Mouse (Mus musculus): ENCODE results near the gene Tbl1x.

Gene Tbl1x

DNA sequence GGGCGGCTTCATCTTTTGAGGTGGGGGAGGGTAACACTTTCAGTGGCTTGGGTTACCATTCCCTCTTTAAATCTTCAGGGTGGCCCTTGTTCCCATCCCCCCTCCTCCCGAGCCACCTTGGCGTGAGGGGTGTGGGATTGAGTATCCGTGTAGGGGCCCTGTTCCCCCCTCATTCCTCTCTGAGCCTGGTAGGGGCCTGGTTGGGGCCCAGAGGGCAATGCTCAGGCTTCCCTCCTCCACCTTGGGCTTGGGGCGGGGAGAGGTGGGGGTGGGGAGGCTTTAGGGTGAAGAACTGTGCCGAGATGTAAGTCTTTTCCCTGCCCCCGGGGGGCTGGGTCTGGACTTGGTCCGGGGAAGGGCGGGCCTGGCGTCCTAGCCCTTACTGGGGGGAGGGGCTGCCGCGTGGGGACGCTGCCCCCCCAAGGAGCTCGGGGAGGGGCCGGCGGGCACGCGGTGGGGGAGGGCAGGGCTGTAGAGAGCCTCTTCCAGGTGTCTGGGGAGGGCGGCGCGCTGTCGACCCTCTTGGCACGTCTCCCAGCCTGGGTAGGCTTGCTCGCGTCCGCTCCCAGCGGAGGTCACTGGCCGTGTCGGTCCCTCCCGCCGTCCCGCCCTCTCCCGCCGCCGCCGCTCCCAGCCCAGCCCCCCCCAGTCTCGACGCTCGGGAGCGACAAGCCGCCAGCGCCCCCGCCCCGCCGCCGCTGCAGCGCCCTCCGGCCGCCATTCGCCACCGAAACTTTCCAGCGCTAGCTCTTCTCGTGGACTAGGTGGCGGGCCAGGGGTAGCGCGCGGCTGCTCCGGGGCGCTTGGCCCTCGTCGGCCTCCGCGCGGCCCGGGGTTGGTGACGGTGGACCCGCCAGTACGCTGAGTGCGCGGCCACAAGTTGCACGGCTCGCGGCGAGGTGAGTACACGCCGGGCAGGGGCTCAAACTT is at the start of gene Tbl1x:
Gene Tbl1x, plus strand, starts transcription at position 643 of the 930 bp plus-strand sequence.
- ATAC-seq (ENCODE audit: insufficient number of reproducible peaks, low FRiP score, low TSS enrichment) = 0 out of 2 replicates have a peak, but pooled peaks have one; percentile 41

DNA sequence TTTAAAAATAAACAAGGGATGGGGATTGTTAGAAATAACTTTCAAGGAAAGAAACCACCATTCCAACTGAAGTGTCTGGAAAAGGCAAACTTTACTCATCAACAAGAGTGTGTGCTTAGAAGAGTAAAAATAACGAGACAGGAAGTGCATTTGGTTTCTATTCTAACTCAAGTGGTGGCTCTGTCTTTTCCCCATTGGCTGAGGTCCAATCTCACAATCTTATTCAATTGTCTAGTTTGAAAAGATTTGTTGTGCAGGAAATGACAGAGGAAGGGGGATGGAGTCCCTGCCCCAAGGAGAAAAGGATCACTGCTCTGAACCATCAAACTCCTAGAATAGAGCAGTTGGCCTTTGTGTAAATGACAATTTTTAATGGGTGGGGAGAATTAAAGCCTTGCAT is 41.6 kb upstream of the Tbl1x start:
- no peak for ATAC-seq (ENCODE audit: insufficient number of reproducible peaks, low FRiP score, low TSS enrichment)

DNA sequence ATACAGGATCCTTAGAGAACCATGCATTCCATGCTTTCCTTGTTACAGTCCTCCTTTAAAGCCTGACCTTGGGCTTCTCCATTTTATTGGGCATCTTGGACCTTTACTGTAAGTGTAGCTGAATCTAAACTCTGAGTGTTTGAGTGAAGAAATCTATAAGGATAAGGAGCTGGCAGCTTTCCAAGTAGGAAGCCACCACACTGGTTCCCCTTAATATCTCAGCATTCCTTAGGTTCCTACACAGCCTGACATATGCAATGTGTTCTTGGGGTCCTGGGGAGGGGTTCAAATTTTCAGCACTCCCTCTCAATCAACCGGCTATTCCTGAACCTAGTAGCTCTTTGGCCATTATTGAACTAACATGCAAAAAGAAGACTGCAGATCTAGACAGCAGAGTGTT is 38.0 kb upstream of the Tbl1x start:
- no peak for ATAC-seq (ENCODE audit: insufficient number of reproducible peaks, low FRiP score, low TSS enrichment)

DNA sequence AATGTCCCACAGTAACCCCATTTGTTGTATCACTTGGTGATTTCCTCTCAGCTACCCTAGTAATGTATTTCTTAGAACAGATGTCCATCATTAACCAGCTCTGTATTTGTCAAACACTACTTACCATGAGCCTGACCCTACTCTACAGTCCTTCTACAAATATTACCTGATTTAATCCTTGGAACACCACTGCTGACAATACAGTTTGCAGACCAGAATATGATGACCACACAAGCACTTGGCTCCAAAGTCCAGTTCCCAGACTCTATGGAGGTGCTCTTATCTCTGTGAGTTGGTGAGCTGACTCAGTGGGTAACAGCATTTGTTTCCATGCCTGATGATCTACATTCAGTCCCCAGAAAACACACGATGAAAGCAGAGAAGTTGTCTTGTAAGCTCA is 37.3 kb upstream of the Tbl1x start:
- no peak for ATAC-seq (ENCODE audit: insufficient number of reproducible peaks, low FRiP score, low TSS enrichment)

DNA sequence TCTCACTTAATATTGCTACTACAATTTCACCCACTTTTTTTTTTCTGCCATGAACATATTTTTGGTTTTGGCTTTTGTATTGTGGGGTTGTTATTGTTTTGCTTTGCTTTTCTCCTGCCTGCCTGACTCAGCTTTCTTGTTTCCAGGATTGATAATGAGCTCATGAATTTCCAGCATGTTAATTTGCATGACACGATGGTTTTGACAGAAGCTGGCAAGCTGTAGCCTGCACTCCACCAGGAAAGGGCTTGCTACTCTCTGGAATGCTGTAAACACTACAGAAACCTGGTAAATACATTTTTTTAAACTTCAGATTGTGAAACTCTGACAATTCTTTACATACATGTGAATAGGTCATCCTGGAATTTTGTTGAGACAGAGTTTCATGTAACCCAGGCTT is 36.3 kb upstream of the Tbl1x start:
- no peak for ATAC-seq (ENCODE audit: insufficient number of reproducible peaks, low FRiP score, low TSS enrichment)

DNA sequence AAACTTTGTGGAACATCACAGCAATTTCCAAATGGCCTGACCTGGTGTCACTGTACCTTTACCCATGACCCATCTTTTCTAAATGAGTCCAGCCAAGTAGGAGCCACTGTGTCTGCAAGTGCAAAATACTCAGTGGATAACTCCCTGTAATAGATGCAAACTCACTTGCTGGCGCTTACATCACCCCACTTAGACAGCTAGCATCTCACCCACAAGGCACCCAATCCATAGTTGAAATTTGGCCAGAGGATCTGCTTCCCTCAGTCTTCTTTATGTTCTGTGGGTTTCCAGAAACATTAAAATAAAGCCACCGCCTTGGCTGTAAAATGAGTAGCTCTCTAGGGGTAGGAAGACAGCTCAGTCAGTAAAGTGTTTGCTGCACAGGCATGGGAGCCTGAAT is 33.3 kb upstream of the Tbl1x start:
- ATAC-seq (ENCODE audit: insufficient number of reproducible peaks, low FRiP score, low TSS enrichment) = no peak

DNA sequence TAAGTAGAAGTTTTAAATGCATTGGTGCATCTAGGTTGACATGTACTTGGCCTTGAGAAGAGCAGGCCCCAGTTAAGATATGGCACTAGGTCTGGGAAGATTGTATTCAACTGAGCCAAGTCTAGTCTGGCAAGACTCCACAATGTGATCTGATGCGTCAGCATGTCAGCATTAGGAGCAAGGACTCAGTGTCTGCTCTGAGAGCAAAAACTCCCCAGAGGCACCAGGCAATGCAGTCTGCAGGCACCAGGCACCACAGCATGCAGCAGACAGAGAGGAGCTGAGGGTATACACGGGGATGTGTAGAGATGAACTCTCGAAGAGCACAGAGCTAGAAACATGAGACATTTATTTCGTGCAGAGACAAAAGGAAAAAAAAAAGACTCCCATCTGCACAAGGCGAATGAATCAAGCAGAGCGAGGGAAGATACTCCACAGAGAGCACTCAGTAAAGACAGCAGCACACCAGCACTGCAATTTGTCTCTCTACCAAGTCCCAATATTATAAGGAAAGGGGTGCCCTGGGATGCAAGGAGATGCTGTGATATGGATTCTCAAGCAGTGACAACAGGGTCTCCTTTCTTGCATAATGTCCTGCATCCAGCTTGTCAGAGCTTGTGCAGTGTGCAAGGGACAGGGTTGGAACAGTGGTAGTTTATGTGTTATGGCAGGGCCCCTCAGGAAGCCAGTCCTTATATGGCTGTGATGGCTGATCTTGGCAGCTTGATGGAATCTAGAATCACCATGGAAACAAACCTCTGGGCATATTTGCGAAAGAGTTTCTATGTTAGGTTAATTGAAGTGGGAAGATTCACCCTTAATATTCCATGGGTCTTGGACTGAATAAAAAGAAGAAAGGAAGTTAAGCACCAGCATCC is 22.7 kb upstream of the Tbl1x start:
- no peak for ATAC-seq (ENCODE audit: insufficient number of reproducible peaks, low FRiP score, low TSS enrichment)

DNA sequence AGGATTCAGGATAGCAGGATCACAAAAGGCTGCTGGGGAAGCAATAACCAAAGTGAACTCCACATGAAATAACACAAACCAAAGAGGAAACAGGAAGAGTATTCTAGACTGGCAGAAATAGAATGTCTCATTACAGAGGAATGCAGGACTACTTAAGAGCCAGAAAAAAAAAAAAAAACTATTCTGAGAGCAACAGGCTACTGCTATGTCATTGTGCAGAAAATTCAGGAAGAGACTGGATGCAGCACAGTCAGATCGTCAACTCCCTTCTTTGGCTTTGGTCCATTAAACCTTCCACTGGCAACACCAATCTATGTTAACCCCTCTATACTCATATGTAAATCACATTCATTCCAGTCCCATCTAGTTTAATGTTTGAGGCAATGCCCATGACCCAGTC is 20.7 kb upstream of the Tbl1x start:
- ATAC-seq (ENCODE audit: insufficient number of reproducible peaks, low FRiP score, low TSS enrichment) = no peak

DNA sequence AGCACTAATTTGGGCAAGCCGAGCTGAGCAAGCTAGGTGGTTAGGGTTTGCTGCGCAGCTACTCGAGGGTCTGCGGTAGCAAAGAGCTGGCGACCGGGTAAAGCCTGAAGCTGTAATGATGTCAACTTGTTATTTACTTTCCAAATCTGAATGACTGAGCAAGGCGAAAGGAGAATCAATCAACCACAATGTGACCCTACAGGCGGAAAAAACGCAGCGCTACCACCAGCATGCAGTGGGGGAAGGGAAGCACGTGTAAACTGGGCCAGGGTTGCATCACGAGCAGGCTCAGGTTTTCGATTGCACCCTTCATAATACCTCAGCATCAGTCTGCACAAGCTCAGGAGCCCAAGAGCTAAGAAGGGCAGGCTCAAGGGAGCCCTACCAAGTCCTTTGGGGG is 1.7 kb upstream of the Tbl1x start:
- ATAC-seq (ENCODE audit: insufficient number of reproducible peaks, low FRiP score, low TSS enrichment) = peak; percentile 82

DNA sequence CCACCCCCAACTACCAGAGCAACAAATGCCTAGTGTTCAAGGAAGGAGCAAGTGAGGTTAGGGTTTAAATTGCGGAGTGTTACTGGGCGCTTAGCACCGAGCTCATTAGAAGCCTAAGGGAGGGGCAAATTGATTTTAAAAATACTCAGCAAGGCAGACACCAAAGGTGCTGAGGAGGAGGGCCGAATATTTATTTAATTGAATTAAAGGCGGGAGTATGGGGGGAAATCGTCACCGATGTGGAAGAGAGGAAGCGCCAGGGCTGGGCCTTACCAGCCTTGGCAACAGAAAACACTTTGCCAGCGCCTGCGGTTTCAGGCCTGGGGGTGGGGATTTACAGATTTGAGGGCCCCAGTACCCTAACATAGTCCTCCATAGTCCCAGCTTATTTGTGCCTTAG is 1.0 kb upstream of the Tbl1x start:
- 0 out of 2 replicates have a peak, but pooled peaks have one; percentile 10 for ATAC-seq (ENCODE audit: insufficient number of reproducible peaks, low FRiP score, low TSS enrichment)

DNA sequence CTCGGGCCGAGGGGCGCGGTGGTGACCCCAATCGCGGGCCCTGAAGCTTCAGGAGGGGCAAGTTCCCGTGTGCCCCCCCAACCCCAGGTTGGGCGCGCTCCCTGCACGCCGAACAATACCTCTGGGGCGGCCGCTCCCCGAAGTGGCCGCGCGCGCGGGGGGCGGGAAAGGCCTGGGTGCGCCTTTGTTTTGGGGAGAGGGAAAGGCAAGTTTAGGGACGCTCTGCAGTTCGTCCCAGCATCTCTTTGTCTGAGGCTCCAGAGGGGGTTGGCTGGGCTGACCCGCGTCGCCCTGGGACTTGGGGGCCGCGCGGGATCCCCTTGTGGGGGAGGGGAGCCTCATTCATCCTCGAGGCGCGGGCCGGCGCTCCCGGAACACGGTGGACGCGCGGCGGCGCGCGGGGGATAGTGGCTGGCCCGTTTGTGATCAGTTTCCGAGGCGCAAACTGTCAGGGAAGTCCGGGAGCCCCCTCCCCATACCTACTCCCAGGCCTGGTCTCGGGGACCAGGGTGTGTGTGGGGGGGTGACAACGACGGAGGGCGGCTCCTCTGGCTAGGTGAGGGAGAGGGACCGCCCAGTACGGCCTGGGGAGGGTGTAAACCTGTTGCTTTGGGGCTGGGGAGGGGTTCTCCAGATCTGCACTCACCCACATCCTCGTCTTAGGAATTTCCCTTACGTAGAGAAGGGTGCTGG is 634 bp downstream of the Tbl1x start:
- ATAC-seq (ENCODE audit: insufficient number of reproducible peaks, low FRiP score, low TSS enrichment) = no peak

DNA sequence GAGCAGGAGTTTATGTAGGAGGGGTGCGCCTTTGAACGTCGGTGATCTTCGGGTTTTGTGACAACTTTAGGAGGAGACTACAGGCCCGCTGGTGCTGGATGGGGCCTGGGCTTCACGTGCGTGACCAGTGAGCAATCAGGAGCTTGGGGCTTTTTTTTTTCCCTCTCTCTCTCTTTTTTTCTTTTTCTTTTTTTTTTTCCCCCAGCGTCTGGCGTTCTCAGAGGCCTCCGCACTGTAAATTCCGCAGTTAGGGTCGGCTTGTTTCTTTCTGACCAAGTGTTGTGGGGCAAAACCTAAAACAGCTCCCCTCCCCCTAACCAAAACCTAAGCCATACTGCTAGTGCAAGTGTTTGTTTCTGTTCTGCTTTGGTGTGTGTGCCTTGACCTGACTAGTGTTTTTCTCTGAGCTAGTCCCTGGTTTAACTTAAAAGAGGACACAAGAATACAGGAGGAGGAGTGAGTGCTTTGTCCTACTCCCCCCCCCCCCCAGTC is 1.2 kb downstream of the Tbl1x start:
- no peak for ATAC-seq (ENCODE audit: insufficient number of reproducible peaks, low FRiP score, low TSS enrichment)

DNA sequence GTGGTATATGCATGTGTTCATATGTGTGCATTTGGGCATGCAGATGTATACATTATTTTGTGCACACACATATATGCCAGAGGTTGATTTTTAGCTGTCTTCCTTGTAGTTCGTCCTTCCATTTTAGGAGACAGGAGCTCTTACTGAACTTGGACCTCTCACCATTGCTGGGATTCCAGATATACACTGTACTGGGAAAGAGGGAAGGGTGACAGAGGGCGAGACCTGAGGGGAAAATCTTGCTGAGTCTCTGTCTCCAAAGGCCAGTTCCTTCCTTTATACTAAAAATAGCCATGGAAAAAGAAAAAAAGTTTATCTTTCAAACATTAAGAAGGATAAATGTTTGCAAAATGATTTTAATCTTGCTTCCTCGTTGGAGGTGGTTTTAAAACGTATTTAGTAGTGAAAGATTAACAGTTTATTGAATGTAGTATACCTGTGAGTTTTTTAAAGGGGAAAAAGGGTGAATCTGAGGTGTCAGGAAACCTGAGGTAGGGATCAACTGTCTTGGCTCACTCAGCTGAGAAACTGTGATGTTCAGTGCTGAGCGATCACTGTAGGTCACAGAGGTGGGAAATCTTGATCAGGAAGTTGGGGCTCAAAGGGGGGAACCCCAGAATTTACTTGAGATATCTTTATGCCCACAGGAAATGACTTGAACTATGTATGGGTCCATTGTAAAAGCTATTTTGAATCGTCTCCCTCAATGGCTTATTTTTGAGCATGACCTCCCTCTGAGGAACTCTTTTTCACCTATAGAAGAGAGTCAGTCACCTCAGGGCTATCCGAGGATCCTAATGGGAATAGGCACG is 6.7 kb downstream of the Tbl1x start:
- no peak for ATAC-seq (ENCODE audit: insufficient number of reproducible peaks, low FRiP score, low TSS enrichment)

DNA sequence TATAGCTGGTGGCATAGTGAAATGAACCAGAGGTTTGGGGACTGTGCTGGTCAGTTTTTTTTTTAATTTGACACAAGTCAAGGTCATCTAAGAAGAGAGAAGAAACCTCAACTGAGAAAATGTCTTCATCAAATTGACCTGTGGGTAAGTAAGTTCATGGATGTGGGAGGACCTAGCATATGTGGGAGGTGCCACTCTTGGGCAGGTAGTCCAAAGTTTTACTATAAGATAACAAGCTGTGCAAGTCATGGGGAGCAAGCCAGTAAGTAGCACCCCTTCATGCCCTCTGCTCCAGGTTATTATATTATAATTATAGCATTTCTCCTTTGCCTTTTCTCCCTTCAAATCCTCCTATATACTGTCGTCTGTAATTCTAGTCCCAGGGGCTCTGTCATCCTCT is 8.1 kb downstream of the Tbl1x start:
- no peak for ATAC-seq (ENCODE audit: insufficient number of reproducible peaks, low FRiP score, low TSS enrichment)

DNA sequence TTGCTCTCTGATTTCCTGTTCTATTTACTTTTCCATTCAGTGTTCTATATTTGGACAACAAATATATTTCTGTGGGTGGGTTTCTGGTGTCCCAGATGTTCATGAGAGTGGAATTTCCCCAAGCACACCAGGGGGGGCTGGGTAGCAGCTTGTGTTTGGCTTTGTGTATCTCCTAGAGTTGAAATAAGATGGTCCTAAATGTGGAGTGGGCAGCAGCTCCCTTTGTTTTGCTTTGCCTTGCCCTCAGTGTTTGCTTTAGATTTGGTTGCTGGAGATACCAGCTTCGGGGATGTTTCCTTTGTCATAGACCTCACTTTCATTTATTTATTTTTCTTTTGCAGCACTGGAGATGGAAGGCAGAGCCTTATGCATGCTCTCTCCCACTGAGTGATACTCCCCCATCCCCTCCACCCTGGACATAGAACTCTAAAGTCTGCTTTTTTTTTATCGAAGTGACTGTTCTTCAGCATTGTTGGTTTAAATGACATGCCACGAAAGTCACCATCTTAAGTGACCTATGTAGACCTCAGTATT is 12.1 kb downstream of the Tbl1x start:
- no peak for ATAC-seq (ENCODE audit: insufficient number of reproducible peaks, low FRiP score, low TSS enrichment)

DNA sequence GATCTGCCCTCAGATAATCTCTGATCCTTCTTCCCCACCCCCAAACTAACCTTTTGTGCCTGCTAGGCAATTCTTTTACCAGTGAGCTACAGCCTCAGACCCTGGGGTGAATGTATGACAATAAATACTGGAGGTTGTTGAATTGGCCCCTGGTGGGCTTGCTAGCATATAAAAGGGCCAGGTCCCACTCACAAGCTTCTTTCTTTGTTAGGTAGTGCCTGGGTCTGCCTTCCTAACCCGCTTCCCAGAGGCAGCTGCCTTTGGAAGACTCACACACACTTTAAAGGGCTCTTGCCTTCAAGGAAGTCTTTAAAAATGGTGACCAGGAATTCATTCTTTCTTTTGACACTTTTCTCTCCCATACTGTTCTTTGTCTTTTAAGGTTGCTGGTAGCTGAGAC is 14.4 kb downstream of the Tbl1x start:
- no peak for ATAC-seq (ENCODE audit: insufficient number of reproducible peaks, low FRiP score, low TSS enrichment)

DNA sequence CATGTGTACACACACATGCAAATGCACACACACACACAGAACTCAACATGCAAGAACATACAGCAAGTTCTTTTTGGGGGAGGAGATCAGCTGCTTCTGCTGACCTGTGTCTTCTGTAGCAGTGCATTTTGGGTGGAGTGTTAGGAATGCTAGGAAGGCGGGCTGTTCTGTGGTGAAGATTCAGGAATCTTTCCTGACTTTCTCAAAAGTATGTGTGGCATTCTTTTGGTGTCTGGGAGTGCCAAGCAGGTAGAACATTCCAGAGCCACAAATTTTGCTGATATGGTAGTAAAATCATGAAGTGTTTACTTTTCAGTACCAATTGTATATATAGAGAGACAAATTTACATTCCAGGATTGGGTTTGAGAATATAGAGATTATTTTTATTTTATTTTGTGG is 17.6 kb downstream of the Tbl1x start:
- ATAC-seq (ENCODE audit: insufficient number of reproducible peaks, low FRiP score, low TSS enrichment) = no peak

DNA sequence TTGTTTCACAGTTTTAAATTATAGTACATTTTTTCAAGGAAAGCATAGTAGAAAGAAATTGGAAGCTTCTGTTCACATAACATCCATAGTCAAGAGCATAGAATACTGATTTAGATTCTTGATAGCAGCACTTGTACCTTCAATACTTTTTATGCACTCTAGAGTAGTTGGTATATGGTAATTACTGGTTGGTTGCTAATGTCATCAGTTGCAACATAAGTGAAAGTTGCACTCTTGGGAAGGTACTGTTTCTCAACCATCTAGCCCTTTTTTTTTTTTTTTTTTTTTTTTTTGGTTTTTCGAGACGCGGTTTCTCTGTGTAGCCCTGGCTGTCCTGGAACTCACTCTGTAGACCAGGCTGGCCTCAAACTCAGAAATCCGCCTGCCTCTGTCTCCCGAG is 20.2 kb downstream of the Tbl1x start:
- no peak for ATAC-seq (ENCODE audit: insufficient number of reproducible peaks, low FRiP score, low TSS enrichment)

DNA sequence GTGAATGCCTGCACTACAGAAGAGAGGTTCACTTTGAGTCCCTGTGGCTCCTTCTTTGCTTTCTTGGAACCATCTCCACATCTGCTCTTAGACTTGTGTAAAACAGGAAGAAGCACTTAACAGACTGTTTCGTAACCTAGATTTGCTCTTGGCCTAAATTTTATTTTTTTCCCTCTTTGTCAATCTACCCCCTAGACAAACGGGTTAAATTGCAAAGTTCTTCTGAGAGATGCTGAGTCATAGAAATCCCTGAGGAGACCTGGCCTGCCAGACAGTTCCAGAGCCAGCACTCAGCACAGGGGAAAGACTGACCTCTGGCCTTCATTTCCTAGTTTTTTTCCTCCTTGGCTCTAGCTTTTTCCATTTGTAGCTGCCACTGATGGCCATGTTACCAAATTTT is 23.1 kb downstream of the Tbl1x start:
- ATAC-seq (ENCODE audit: insufficient number of reproducible peaks, low FRiP score, low TSS enrichment) = no peak
